Mouse (Mus musculus) cortical plate, adult 2 months (tissue): Measurements from ENCODE around the gene Tmem164.

Experiments used
- CTCF ChIP-seq: fragments of 200-500 bp; IDR thresholded peaks from 2 replicates; pipeline ENCODE4 v1.5.1; 2011; ENCODE audit warnings: mild to moderate bottlenecking, control low read depth, low read length; ENCODE audit not compliant: insufficient read depth; ENCODE audit errors: extremely low read depth
- POLR2A ChIP-seq: fragments of 200-500 bp; IDR thresholded peaks from 2 replicates; pipeline ENCODE4 v1.6.1; 2011; ENCODE audit warnings: mild to moderate bottlenecking, low read length, control low read depth; ENCODE audit not compliant: insufficient read depth; ENCODE audit errors: extremely low read depth

GRCm38 (mm10) chrX:142818057-142818682 lies 137.0 kb downstream of the Tmem164 start:
- TF ChIP-seq POLR2A: no peak
- peak; percentile 57; the same call in 1 of the 2 replicates for TF ChIP-seq CTCF
